Mouse (Mus musculus): Measurements from ENCODE around the gene Plin3. TPM values are rescaled to one million over a fixed set of nuclear protein-coding genes. Genes with fewer than 3 reads are reported as not detected.

Gene Plin3
- polyA plus RNA-seq (2012; fragmentation: generic; extraction: Trizol): 10 to 100 TPM; 45.0 to 90.7 TPM

DNA sequence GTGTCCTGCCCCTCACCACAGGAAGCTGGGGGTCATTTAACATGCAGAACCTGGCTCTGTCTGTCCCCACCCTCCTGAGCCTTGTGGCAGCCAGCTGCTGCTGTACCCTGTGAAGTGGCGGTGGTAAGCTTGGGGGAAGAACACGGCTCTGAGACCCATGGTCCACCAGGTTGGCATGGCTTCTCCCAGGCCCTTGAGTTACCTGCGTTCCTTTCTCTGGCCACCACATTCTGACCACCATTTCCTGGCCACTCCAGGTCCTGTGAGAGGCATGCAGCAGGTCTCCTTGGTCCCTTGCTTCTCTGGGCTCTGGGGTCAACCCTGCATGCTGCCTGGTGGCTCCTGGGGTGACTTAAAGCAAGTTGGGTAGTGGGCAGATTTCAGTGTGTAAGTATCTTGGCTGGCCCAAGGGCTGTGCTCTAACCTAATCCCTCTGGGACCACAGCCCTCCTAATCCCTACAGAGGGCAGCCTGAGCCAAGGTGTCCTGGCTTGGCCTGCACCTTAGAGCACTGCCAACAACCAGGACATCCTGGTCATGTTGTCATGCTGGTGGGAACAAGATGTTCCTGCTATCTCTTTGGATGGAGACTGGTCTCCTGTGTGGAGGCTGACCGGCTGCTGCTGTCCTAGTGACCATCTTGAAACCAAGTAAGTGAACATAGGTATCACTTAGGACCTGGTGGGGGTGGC lies at the start of gene Plin3:
Gene Plin3 (minus strand): TSS at position 343 of the 692 bp plus-strand sequence.

DNA sequence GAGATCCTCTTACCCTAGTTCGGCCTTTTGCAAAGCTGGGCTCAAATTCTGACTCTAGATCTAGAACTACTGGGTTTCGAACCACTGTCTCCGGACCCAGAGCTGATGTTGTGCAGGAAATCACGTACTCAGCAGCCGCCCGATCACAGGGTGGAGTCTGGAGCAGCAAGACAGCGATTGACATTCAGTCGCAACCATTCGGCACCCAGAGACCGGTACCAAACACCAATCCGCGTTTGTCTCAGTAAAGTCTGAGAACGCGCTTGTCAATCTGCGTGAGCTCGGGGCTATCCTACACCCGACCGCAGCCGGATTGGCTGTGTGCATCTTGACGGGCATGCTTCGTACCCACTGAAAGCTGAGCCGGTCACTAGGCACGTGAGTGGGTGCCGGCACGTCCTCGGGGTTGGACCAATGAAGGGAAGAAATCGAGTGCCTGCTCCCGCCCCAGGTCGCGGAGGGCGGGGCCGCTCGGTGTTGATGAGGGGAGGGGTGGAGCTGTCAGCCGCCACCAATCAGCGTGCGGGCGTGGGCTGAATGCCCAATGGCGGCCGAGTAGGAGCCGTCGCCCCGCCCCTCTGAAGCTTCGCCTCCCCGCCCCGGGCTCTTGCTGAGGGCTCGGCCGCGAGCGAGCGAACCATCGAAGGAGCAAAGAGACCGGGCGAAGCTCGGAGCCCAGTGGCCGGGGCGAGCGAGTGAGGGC lies 32.9 kb upstream of the Plin3 start, which contains the start of gene Kdm4b:
Gene Kdm4b (plus strand): TSS at position 613 of the 703 bp plus-strand sequence.

DNA sequence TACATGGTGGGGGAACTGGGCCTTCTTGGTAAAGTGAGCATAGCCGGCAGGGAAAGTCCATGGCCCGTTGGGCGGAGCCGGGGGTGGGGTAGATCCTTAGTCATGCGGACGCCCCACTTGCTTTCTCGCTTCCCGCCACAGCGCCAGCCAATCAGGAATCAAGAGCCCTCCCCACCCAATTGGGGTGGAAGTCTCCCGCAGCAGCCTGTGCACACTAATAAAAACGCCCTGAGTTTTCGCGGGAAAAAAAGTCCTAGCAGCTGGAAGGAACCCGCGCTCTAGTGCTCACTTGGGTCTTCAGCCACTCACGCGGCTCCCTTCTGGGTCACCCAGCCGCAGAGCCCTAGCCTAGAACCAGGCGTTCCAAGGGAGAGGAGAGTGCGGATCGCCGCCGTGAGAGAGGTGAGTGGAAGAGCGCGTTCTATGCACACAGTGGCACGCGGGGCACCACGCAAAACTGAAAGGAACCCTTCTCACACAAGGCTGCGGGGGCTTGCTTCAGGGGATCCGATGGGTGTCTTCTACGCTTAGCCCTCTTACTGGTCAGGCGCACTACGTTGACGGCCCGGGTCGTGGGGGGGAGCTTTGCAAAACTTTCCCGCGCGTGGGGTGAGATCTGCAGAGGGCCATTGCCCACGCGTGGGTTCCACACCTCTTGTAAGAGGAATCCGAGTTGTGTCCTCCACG lies 10.6 kb upstream of the Plin3 start, which contains the start of gene Uhrf1:
Gene Uhrf1 (plus strand): TSS at position 162 of the 687 bp plus-strand sequence.

DNA sequence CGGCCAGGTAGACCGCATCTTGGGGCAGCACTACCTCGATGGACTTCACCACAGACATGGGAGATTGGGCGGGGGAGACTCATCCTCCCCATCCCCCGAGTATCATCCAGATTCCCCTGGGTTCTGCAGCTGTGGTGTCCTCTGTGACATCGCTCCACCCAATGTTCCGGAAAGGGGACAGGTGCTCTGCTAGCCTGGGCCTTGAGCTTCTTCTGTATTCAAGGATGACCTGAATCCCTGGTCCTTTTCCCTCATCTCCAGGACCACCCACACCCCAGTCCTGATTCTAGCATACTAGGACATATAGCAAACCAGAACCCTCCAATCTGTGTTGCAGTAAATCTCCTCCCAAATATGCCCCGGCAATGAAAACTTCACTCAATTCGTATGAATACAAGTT lies 7.5 kb upstream of the Plin3 start, which contains the start of gene Arrdc5:
Gene Arrdc5 (minus strand): TSS at position 101 of the 400 bp plus-strand sequence.

DNA sequence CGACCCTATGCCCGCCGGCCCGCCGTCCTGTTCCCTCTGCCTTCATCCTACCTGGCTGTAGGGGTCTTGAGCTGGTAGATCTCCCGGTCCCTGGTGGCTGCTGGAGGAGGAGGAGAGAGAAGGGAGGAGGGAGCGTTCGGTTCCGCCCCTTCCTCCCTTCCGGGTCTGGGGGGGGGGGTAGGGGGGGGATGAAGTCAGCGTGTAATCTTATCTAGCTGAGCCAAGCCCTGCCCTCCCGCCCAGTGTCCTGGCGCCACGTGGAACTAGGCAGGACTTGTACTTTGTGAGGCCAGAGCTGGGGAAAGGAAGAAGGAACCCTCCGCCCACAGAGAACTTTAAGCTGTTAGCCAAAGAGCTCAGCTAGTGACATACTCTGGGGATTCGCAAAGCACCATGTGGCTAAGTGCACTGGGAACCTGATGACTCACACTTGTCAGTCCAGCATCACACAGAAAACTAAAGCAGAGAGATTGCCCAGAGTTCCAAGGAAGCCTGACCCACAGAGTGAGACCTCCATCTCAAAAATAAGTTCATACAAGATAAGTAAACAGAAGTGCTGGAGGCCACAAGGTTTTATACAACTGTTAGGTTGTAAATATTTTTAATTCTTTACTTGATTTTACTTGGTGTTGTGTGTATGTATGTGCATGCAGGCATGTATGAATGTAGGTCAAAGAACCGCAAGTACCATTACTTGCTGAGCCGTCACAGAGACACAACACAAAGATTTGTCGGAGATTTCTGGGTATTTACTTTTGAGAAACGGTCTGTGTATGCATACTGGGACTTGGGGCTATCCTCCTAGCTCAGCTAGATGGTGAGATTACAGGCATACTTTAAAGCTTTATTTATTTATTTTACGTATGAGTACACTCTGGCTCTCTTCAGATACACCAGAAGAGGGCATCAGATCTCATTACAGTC lies 15.8 kb downstream of the Plin3 start, which contains the start of gene Ticam1:
Gene Ticam1 (minus strand): TSS at position 144 of the 924 bp plus-strand sequence.

DNA sequence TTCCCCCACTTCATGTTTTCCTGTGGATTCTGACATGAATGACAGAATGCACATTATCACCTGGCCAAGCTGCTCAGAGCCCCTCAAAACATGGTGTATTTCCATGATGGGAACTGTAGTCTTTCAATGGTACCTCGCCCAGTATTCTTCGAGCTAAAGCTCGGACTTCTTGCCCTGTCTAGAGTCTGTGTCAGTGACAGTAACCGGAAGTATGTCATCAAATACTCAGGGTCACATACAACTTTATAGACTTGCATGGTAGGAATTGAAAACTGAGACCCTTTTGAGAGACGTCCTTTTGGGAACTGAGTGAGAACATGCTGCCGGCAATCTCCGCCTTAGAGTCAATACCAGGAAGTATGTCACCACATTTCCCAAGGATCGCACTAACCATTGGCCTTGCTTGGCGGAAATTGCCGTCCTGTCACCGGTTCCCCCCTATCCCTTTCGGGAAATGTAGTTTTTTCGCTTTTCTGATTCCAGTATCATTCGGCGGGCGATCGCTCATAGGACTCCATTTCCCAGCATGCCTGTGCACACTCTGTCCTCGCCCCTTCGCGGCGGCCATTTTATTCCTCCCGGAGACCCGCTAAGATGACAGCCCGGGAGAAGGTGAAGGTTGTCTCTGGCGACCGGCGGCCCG lies 36.3 kb downstream of the Plin3 start, which contains the start of gene Fem1a:
Gene Fem1a (plus strand): TSS at position 572 of the 643 bp plus-strand sequence.

Other genes with a start within 250 kb of the Plin3 start
- 10 to 100 TPM; 74.6 to 75.5 TPM for gene Ubxn6, start 217.8 kb downstream of the Plin3 start, polyA plus RNA-seq (2012; fragmentation: generic; extraction: Trizol)
- 10 to 100 TPM; 79.2 to 93.8 TPM for gene Hdgfl2, start 213.2 kb downstream of the Plin3 start, polyA plus RNA-seq (2012; fragmentation: generic; extraction: Trizol)
- 10 to 100 TPM in 1 of 2 experiments, 1 to 10 TPM in 1; 2.6 to 25.7 TPM for gene Plin4, start 183.1 kb downstream of the Plin3 start, polyA plus RNA-seq (2012; fragmentation: generic; extraction: Trizol)
- under 1 TPM in 1 of 2 experiments, not detected in 1; 0.07 TPM for gene Plin5, start 175.3 kb downstream of the Plin3 start, polyA plus RNA-seq (2012; fragmentation: generic; extraction: Trizol)
- gene Lrg1, start 170.9 kb downstream of the Plin3 start, polyA plus RNA-seq (2012; fragmentation: generic; extraction: Trizol): under 1 TPM in 1 of 2 experiments, not detected in 1; 0.08 TPM
- gene Sema6b, start 152.5 kb downstream of the Plin3 start, polyA plus RNA-seq (2012; fragmentation: generic; extraction: Trizol): under 1 TPM; 0.48 to 0.54 TPM
- 1 to 10 TPM; 1.8 to 9.3 TPM for gene Tnfaip8l1, start 130.4 kb downstream of the Plin3 start, polyA plus RNA-seq (2012; fragmentation: generic; extraction: Trizol)
- 100 to 1,000 TPM; 116 to 121 TPM for gene Mydgf, start 109.0 kb downstream of the Plin3 start, polyA plus RNA-seq (2012; fragmentation: generic; extraction: Trizol)
- gene Dpp9, start 74.0 kb downstream of the Plin3 start, polyA plus RNA-seq (2012; fragmentation: generic; extraction: Trizol): 10 to 100 TPM; 17.4 to 41.3 TPM
- gene Fem1a, start 36.1 kb downstream of the Plin3 start, polyA plus RNA-seq (2012; fragmentation: generic; extraction: Trizol): 10 to 100 TPM in 1 of 2 experiments, 1 to 10 TPM in 1; 7.5 to 10.7 TPM
- 10 to 100 TPM in 1 of 2 experiments, 1 to 10 TPM in 1; 7.4 to 27.7 TPM for gene Ticam1, start 16.1 kb downstream of the Plin3 start, polyA plus RNA-seq (2012; fragmentation: generic; extraction: Trizol)
- not detected for gene Arrdc5, start 7.4 kb upstream of the Plin3 start, polyA plus RNA-seq (2012; fragmentation: generic; extraction: Trizol)
- gene Uhrf1, start 10.4 kb upstream of the Plin3 start, polyA plus RNA-seq (2012; fragmentation: generic; extraction: Trizol): 10 to 100 TPM; 32.1 to 55.2 TPM
- gene Kdm4b, start 33.2 kb upstream of the Plin3 start, polyA plus RNA-seq (2012; fragmentation: generic; extraction: Trizol): 10 to 100 TPM in 1 of 2 experiments, 1 to 10 TPM in 1; 9.5 to 41.9 TPM
- 100 to 1,000 TPM in 1 of 2 experiments, 10 to 100 TPM in 1; 15.1 to 186 TPM for gene Ptprs, start 183.6 kb upstream of the Plin3 start, polyA plus RNA-seq (2012; fragmentation: generic; extraction: Trizol)
- not detected for gene Znrf4, start 219.6 kb upstream of the Plin3 start, polyA plus RNA-seq (2012; fragmentation: generic; extraction: Trizol)

All from C3H10T1/2 (cell line).